Mouse (Mus musculus) adrenal gland, postnatal 4 days (tissue): Measurements from ENCODE around the gene Adcy5. TPM values are rescaled to one million over a fixed set of nuclear protein-coding genes. Genes with fewer than 3 reads are reported as not detected.

Source experiments
- DNase-seq, 2 experiments: peaks; one replicate each; pipeline ENCODE4 v3.0.0; 2021 to 2022; ENCODE audit warnings: low spot score in 2 of 2, mixed read lengths in 2 of 2
- long read RNA-seq, 2 experiments: library from polyadenylated mRNA; stranded (forward); transcript quantifications; one replicate each; pipeline ENCODE4 v2.0.0; 2021
- total RNA-seq, 2 experiments: library from RNA; stranded (reverse); gene quantifications; 2 replicates each; pipeline ENCODE4 v1.2.3; 2021

Adcy5 gene
- total RNA-seq = 10 to 100 TPM; 11.7 to 12.1 TPM
- long read RNA-seq, experiment 1, partial matches to known transcripts = 3 of 3 reads
- long read RNA-seq, experiment 1, other reads (novel, unspliced or antisense) = 0 of 3 reads
- long read RNA-seq, experiment 2, full-length matches to known transcripts = 2 of 7 reads
- long read RNA-seq, experiment 2, partial matches to known transcripts = 2 of 7 reads
- long read RNA-seq, experiment 2, other reads (novel, unspliced or antisense) = 3 of 7 reads

DNA sequence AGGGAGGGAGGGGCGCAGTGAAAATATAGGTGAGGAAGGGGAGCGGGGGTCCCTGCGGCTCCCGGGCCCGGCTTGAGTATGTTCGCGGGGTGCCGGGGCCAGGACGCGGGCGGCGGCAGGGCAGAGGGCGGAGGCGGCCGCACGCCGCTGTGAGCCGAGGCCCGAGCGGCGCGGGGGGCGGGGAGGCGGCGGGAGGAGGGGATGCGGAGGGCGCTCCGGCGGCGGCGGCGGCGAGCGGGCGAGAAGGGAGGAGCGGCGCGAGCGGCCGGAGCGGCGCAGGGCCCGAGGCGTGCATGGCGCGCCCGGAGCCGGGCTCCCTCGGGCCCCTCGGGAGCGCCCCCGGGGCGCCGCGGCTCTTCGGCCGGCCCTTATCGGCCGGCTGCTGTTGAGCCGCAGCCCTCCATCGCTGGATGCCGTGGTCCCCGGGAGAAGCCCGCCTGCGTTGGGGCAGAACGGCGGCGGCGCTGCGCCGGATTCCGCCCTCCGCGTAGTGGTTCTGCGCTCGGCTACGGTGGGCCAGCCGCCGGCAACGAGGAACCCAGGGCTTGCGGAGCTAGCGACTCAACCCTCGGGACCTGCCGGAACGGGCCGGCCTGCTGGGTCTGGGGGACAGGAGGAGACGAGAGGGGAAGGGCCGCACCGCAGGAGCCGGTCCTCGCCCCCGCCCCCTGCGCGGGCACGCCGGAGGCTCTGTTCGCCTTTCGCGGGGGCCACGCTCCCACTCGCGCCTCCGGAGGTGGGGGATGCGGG is at the start of gene Adcy5:
Gene Adcy5 (plus strand): TSS at position 237 of the 750 bp plus-strand sequence.
- no peak for DNase-seq

DNA sequence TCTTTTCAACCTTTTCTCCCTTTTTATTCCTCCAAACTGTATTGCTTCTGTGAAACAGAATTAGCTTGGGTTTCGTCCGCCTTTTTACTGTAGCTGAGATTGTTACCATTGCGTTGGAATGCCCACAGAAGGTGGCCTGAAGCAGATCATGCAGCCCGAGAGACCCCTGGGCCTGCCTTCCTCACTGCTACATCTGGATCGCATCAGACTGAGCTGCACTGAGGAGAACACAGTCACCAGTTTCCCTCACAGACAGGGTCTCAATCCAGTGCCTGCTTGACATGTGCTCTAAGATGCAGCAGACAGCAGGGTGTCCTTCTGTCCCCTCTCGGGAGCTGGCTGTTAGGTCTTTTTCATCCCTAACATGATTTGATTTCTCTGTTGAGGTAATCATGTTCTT is 46.7 kb upstream of the Adcy5 start:
- DNase-seq = no peak

DNA sequence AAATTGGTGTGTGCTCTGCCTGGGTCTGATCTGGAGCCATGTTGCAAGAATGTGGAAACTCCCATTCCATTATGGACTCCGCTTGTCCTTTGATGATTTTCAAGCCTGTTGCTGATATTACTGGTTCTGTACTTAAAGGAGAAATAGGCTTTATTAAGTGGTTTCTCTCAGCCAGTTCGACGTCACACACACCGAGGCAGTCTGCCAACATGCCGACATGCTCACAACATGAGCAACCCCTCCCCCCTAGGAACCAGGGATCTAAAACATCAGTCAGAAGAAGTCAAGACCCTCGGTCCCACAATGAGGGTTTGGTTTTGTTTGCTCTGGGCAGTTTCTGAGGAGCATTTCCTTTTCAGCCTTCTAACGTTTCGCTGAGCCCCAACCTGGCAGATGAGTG is 45.5 kb upstream of the Adcy5 start:
- DNase-seq = no peak

DNA sequence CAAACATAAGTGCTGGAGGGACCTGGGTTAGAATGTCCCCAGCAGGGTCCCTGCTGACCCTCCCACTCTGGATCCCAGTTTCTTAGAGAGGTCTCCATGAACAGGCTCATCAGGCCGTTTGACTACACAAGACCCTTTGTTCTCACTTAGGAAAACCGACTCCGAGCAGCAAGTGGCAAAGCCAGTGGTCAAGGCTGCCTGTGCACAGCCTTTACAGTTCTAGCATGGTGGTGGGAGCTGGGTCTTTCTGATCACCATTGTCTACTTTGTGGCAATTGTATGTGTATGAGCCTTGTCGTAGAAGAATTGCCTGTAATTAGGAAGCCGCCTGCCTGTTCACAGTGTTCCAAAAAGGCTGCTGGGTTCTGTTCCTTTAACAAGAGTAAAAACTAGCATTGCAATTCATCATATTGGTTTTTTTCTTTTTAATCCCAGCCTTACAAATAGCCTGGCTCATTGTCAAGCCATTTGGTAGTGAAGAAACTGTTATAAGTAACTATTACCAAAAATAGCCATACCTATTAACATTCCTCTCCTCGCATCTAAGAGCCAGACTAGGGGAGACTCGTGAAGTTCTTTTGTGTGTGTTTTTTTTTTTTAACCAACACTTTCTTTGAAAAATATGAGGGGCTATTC is 44.9 kb upstream of the Adcy5 start:
- DNase-seq = no peak

DNA sequence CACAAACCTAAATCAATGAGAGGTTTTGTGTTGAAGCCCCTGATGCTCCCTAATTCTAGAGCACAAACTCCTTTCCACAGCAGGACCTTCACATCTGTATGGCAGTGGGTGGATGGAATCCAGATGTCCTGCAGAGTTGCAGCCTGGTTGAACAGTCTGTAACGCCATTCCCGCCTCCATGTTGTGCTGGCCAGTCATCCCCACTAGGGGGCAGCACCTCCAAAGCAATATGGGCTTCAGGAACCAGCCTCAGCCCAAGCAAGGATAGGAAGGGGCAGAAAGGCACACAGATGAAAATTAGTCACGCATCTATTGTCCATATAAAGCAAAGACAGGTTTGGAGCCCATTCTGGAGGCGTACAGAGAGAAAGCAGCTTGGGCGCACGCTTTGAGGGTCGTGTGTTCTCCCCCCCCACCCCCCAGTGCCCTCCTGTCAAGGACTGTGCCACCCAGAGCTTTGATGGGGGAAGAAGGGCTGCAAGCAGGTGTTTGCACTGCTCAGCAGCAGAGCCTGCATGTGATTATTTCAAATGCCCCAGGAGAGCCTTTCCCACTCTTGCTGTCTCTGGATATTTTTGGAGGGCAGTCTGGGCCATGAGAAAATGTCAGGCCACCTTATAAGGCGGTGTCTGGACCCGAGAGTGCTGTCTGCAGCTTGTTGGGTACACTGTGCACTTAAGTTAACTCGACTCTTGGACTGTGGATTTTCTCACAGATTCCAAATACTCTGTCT is 44.1 kb upstream of the Adcy5 start:
- peak; percentile 79 to 86 for DNase-seq

DNA sequence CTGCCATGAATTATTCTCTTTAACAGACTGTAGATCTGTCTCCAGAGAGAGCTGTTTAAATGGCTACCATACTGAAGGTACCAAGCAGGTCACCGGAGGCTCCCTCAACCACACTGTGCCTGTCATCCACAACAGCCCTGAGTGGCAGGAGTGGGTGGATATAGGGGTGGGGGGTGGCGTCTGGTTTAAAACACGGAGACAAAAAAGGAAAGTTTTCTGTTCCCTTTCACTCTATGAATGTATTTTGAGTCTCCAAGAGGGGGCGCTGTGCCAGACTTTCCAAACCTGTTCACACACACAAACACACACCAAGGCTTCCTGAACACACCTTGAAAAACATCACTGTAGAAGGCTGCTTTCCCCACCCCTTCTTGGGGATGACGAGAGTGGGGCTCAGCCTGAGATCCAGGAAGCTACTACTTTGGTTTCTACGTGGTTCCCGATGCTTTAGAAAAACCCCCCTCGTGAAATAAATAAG is 43.5 kb upstream of the Adcy5 start:
- DNase-seq = no peak

DNA sequence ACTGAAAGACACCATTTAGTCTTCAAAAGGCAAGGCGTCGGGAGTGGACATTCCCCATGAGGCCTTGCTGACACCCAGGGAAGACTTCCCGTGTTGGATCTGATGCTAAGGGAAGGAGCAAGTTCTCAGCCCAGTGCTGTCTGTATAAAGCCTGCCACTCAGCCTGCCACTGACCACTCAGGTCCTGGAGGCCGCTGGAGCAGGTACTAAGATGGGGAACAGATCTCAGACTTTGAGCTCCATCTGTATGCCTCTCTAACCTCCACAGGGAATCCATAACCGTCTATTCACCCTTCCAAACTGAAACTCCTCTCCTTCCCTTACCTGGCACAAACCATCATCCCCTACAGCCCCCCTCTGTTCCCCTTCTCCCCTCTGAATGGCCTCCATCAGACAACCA is 41.2 kb upstream of the Adcy5 start:
- DNase-seq = no peak

DNA sequence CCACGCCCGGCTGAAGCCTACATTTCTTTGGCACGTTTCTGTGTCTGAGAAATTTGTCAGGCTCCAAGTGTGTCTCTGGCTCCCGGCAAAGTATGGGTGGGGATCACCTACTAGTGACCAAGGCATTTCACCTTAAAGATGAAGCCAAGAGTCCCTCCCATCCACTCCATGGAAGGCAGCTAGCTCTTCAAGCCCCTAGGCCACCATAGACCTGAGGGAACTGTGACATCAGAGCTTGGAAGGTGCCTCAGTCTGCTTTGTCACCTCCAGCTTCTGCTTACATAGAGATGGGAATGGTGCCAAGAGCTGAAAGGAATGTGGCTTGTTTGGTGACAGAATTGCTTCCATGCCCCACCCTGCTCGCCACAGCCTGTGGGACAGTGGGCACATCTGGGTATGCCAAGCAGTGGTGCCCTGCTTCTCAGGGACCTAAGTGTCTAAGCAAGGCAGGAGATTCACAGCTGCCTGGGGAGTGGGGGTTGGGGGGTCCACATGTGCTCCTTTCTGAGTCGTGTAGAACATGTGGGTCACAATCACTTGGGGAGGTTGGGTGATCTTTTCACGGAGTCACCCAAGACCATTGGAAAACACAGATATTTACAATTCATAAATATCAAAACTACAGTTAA is 38.2 kb upstream of the Adcy5 start:
- DNase-seq = no peak

DNA sequence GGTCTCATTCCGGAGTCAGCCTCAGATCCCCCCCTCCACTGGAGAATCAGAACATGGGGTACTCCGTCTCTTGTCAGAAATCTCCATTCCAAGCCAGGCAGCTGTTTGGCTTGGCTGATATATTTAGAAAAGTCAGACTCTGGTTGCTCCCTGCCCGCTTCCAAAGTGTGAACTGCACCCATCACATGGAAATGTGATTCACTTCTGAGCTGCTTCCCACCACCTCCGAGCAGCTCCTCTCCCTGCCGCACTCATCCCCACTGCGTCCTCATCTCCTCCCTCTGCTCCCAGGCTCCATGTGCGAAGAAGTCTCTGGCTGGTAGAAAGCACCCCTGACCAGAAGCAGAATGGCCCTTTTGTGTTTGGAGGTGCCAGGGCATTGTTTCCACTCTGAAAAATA is 37.2 kb upstream of the Adcy5 start:
- no peak for DNase-seq

DNA sequence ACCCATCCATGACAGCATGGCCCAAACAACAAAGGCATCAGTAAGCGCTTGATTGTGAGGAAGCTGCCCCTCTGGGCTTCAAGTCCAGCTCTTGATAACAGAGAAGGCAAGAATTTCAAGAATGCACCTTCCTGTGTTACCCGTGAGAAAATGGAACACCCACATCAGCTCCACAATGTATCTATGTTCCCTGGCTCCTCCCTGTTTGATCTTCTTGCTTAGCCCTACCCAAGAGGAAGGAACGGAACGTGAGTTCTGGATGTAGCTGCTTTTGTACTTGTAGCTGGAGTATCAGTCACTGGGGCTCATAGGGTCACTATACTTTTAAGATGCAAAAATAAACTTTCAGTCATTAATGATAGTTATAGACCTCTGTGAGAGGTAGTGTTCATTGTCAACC is 34.1 kb upstream of the Adcy5 start:
- DNase-seq = no peak

DNA sequence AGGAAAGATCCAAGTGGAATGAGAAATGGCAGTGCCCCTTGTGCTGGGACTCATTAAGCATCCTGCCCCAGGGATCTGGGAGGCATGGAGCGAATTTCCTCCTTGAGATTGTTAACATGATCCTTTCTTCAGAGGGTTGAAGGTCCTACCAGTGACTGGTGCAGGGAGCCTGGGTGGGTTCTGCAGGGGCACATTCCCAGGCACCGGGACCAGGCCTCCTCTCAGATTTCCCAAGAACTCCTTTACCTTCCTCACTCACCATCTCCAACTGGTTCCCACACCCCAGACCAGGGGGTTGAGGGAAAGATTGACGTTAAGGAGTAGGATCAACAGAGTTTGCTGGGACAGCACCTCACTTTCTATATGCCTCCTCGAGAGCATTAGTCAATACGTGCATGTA is 27.4 kb upstream of the Adcy5 start:
- no peak for DNase-seq

DNA sequence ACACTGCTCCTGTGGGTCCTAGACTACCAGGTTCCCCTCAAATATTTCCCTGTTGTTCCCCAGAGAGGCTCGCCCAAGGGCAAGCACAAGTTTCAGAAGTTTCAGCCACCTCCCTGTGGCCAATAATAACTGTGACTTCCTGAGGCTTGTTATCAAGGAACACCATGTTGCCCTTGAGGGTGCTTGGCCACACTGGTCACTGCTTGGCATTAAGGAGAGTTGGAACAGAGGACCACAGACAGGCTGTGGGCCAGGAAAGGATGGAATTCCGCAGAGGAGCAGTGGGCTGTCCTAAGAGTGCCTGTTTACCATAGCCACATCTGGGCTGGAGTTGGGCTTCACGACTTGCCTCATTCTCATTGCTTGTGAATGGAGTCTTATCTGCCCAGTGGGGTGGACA is 24.5 kb upstream of the Adcy5 start:
- DNase-seq = no peak

DNA sequence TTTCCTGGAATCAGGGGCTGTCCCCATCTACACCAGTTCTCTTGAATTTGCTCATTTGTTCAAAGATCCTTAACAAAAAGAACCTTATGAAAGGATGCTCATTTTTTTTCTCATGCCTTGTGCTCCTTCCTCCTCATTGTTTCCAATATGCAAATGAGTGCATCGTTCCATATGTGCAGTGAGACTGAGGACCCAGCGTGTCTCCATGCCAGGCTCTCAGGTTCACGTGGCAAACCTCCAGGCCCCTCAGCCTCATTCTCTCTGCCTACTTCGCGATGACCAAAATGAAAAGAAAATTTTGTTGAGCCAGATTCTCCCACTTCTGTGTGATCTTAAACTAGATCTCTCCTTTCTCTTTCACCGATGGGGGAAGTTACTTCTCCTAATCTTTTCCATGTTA is 15.3 kb upstream of the Adcy5 start:
- DNase-seq = no peak

DNA sequence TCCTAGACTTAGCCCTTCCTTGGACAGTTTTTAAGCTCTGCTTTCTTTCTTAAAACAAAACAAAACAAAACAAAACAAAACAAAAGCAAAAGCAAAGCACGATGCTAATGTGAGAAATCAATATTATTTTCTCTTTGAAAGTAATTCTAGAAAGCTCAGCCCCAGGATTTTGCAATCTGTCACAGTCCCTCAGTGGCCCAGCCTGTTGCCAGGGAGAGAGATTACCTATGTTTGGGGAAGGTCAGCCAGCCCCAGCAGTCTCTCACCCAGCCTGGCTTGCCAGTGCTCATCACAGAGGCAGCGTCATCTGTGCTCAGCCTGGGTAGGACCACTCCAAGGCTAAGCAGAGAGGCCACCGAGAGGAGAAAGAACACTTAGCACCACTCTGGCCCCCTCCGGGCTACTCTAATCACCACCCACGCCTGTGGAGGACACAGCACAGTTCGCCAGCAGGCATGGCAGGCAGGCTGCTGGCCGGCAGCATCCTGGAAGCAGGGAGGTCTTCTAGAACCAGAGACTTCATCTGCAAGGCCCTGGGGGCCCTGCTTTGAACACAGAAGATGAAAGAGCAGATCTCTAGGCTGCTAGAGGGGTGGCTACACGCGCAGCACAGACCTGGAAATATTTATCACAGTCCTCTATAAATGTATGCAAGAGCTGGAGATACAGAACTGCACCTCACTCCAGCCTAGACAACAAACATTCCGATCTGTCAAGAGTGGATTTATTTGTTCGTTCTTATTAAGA is 14.6 kb upstream of the Adcy5 start:
- DNase-seq = no peak

DNA sequence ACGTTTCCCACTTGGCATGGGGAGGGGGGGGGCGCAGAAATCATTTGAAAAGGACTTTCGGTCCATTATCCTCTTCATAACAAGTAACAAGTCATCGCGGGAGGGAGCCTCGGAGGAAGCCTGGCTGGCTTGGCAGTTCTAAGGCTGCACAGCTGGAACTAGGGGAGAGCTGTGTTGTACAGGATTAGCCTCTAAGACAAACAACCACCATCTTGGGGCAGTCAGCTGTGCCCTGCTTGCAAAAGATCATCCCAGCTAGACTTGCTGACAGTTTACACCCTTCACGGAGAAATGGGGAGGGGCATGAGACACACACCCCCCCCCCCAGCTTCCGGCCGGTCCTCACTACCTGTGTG is 14.1 kb upstream of the Adcy5 start:
- no peak for DNase-seq

DNA sequence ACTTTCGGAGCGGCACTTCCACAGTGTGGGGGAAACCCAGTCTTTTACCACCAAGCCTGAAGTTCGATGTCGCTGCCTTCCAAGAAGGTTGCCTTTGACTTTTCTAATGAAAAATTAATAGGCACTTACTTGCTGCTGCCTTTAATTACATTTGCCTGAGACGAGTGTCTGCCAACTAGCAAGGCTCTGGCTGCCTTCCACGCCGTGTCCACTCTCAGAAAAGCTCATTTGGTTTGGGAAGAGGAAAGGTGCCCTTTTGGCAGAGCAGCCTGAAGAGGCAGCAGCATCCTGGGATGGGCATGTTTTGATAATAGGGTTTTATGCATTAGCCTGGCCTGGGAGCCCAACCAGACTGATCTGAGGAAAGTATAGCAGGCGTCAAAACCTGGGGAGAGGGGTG is 12.8 kb upstream of the Adcy5 start:
- no peak for DNase-seq

DNA sequence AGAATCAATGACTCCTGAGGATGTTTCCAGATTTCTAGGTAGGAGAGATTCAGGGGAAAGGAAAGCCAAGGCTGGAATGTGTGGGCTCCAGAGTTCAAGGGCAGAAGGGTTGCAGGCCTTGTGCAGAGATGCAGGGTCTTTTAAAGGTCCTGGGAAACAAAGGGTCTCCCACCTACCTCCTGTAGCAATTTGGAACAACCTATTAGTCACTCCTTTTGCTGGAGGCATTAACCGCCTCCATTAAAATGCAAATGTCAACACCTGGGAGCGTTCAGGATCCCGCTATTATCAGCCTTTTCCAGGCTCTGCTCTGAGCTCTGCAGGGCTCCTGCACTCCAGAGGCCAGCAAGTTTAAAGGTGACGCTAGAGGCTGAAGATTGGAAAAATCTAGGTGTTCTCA is 8.5 kb upstream of the Adcy5 start:
- no peak for DNase-seq

DNA sequence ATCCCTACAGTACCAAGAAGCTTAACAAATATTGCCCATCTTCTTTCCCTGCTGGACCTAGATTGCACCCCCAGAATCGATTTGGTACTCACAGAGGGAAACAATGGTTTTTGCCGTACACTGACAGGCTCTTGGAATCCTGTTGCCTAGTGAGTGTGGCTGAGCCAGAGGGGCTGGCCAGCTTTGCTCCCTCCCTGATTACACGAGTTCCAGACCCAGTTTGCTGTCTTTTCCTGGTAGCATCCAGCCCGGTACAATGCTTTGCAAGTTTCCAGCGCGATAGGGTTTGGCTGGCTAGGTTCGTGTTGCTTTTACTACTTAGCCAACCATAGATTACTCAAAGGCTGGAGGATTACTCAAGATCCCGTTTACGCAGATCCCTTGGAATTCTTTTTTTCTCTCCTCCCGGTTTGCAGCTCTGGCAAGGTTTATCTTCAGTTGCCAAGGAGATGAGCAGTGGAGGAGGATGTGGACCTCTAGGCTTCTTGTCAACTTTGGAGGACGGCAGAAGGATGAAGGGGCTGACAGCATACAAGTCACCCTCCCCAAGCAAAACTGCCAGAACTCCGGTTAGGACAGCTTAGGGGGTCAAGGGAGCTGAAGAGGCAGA is 1.4 kb upstream of the Adcy5 start:
- DNase-seq = no peak

DNA sequence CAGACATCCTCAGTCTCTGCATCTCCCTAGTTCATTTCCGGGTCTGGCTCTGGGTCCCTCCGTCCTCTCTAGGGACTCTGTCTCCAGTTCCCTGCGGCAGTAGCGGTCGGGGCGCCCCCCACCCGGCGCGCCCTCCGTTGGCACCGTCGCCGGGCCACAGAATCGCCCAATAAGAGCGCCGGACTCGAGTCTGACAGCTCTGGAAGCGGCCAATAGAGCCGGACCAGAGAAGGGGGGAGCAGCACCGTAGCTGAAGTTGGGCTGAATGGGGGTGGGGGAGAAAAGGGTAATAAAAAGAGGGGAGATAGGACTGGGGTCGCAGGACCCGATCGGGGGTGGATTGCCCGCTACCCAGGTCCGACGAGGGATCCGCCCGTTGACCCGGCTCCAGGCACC is 434 bp upstream of the Adcy5 start:
- DNase-seq = no peak
